Mouse (Mus musculus) intestine, postnatal 0 days (tissue): ENCODE measurements around the gene H2-Q7. TPM values are rescaled to one million over a fixed set of nuclear protein-coding genes. Genes with fewer than 3 reads are reported as not detected.

Experiments
- ATAC-seq: fragments of 200-750 bp; cut with Nextera tagmentation; 2 replicates; pipeline ENCODE4 v1.8.0; 2017; ENCODE audit warnings: mild to moderate bottlenecking, moderate TSS enrichment, moderate library complexity
- H3K27ac ChIP-seq: fragments of 300-500 bp; sonication (generic); 2 replicates; pipeline ENCODE4 v1.5.1; 2014; ENCODE audit warnings: mild to moderate bottlenecking, low read depth, low read length, moderate library complexity
- H3K27me3 ChIP-seq: fragments of 300-500 bp; sonication (generic); replicated peaks from 2 replicates; pipeline ENCODE4 v1.6.1; 2014; ENCODE audit warnings: low read length, mixed read lengths; ENCODE audit not compliant: control insufficient read depth, insufficient read depth
- H3K36me3 ChIP-seq: fragments of 300-500 bp; sonication (generic); 2 replicates; pipeline ENCODE4 v1.6.1; 2014; ENCODE audit warnings: mild to moderate bottlenecking, moderate library complexity; ENCODE audit not compliant: control insufficient read depth, insufficient read depth
- H3K4me1 ChIP-seq: fragments of 300-500 bp; sonication (generic); replicated peaks from 2 replicates; pipeline ENCODE4 v1.6.1; 2014; ENCODE audit warnings: antibody characterized with exemption, low read length, mixed read lengths; ENCODE audit not compliant: control insufficient read depth, insufficient read depth
- H3K4me2 ChIP-seq: fragments of 300-500 bp; sonication (generic); replicated peaks from 2 replicates; pipeline ENCODE4 v1.6.1; 2014; ENCODE audit warnings: low read depth, mild to moderate bottlenecking, moderate library complexity
- H3K4me3 ChIP-seq: fragments of 300-500 bp; sonication (generic); 2 replicates; pipeline ENCODE4 v1.5.1; 2014; ENCODE audit warnings: low read depth, low read length
- H3K9ac ChIP-seq: fragments of 300-500 bp; sonication (generic); 2 replicates; pipeline ENCODE4 v1.6.1; 2014; ENCODE audit warnings: mild to moderate bottlenecking, low read depth, low read length
- H3K9me3 ChIP-seq: fragments of 300-500 bp; sonication (generic); 2 replicates; pipeline ENCODE4 v1.6.1; 2016; ENCODE audit warnings: mixed run types; ENCODE audit not compliant: control insufficient read depth
- CTCF ChIP-seq: sonication (generic); IDR thresholded peaks from 2 replicates; pipeline ENCODE4 v1.5.1; 2016; ENCODE audit warnings: low read depth, mild to moderate bottlenecking, control low read depth, antibody characterized with exemption, moderate library complexity
- WGBS: fragments of 180-500 bp; shearing (Covaris S2); extraction: QIAGEN DNeasy Blood & Tissue Kit; methylation state at CpG from one replicate; pipeline ENCODE4 v1.1.7; 2014; 5-methylcytosine and 5-hydroxymethylcytosine counted together
- polyA plus RNA-seq: library from polyadenylated mRNA; unstranded; fragments of >200 nt; fragmentation: Nextera tagmentation; extraction: Ambion mirVana; gene quantifications from 2 replicates; pipeline ENCODE4 v1.2.1, GENCODE M21; 2015

H2-Q7 gene
- polyA plus RNA-seq, 1 experiment from 2014 or later, result 3.6 TPM

- 93% methylated on average over 2 of the region's 2 CpGs for WGBS
- Histone ChIP-seq H3K4me1 (no peaks in the 10 kb centered on the region), H3K4me2 (no peak overlapping the region), H3K36me3 (no peaks in the 10 kb centered on the region), H3K9me3 (no peaks in the 10 kb centered on the region), H3K4me3 (no peak overlapping the region), H3K9ac (no peak overlapping the region), H3K27me3 (no peaks in the 10 kb centered on the region), H3K27ac (no peak overlapping the region)
- no peak for ATAC-seq
- TF ChIP-seq CTCF, result no peak
Observed at GRCm38 (mm10) chr17:35488041-35488440, 49.1 kb downstream of the H2-Q7 start.

DNA sequence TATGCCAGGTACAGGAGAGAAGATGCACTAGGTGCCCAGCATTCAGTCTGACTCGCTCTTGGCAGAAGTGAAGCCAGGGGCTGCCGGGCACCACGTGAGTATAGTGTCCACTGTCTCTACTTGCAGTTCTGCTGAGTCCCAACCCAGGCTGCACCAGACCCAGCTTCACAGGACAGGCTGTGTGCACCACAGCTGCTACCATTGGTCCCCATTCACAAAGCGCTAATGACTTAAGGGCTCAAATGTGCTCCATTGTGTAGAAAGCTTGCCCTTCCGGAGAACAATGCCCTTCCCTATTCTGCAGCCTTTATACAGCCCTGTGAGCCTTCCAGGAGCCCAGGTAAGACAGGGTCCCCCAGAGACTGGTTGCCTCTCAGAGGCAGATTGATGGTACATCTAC lies 51.4 kb downstream of the H2-Q7 start:
- H3K27ac ChIP-seq, result no peak overlapping the region
- no peak overlapping the region for H3K4me2 ChIP-seq
- ATAC-seq, result no peak
- TF ChIP-seq CTCF, result no peak
- WGBS, result 71% methylated on average over 5 of the region's 5 CpGs
- H3K9me3 ChIP-seq, result no peaks in the 10 kb centered on the region
- no peaks in the 10 kb centered on the region for H3K4me1 ChIP-seq
- no peaks in the 10 kb centered on the region for H3K27me3 ChIP-seq
- H3K36me3 ChIP-seq, result no peaks in the 10 kb centered on the region
- H3K4me3 ChIP-seq, result no peak overlapping the region
- H3K9ac ChIP-seq, result no peak overlapping the region

Other genes starting within 250 kb of the H2-Q7 start
- 1.7 and 2.4 TPM in 2 replicates for gene Ltb, start 244.7 kb upstream of the H2-Q7 start, polyA plus RNA-seq
- gene Tnf, start 237.1 kb upstream of the H2-Q7 start, polyA plus RNA-seq, result 0.17 and 0.27 TPM in 2 replicates
- 0.10 and 0.42 TPM in 2 replicates for gene Lta, start 233.8 kb upstream of the H2-Q7 start, polyA plus RNA-seq
- 0.23 and 0.30 TPM in 2 replicates for gene Gm16181, start 218.3 kb upstream of the H2-Q7 start, polyA plus RNA-seq
- gene Atp6v1g2, start 205.5 kb upstream of the H2-Q7 start, polyA plus RNA-seq, result 4.1 and 4.3 TPM in 2 replicates
- 8.1 and 8.2 TPM in 2 replicates for gene Nfkbil1, start 203.4 kb upstream of the H2-Q7 start, polyA plus RNA-seq
- 125 and 127 TPM in 2 replicates for gene Ddx39b, start 197.4 kb upstream of the H2-Q7 start, polyA plus RNA-seq
- 672 and 681 TPM in 2 replicates for gene H2-D1, start 176.4 kb upstream of the H2-Q7 start, polyA plus RNA-seq
- 56.2 and 60.6 TPM in 2 replicates for gene H2-Q1, start 118.8 kb upstream of the H2-Q7 start, polyA plus RNA-seq
- gene H2-Q2, start 96.9 kb upstream of the H2-Q7 start, polyA plus RNA-seq, result 693 and 712 TPM in 2 replicates
- 11.9 and 14.0 TPM in 2 replicates for gene H2-Q4, start 59.5 kb upstream of the H2-Q7 start, polyA plus RNA-seq
- gene H2-Q6, start 14.3 kb upstream of the H2-Q7 start, polyA plus RNA-seq, result 2.7 and 2.8 TPM in 2 replicates
- 102 and 110 TPM in 2 replicates for gene H2-Q10, start 30.9 kb downstream of the H2-Q7 start, polyA plus RNA-seq
- not detected in 2 replicates for gene Pou5f1, start 66.9 kb downstream of the H2-Q7 start, polyA plus RNA-seq
- 23.0 and 24.2 TPM in 2 replicates for gene Tcf19, start 77.7 kb downstream of the H2-Q7 start, polyA plus RNA-seq
- 4.8 and 5.0 TPM in 2 replicates for gene Cchcr1, start 77.9 kb downstream of the H2-Q7 start, polyA plus RNA-seq
- gene Psors1c2, start 94.0 kb downstream of the H2-Q7 start, polyA plus RNA-seq, result not detected in 2 replicates
- 0.22 and 0.40 TPM in 2 replicates for gene Cdsn, start 113.0 kb downstream of the H2-Q7 start, polyA plus RNA-seq
- not detected in 2 replicates for gene 2300002M23Rik, start 128.3 kb downstream of the H2-Q7 start, polyA plus RNA-seq
- gene Sfta2, start 162.4 kb downstream of the H2-Q7 start, polyA plus RNA-seq, result 0.99 and 1.0 TPM in 2 replicates
- gene Gm9573, start 187.5 kb downstream of the H2-Q7 start, polyA plus RNA-seq, result not detected in 2 replicates
- 2.8 and 16.7 TPM in 2 replicates for gene Mucl3, start 204.5 kb downstream of the H2-Q7 start, polyA plus RNA-seq
- gene Vars2, start 228.4 kb downstream of the H2-Q7 start, polyA plus RNA-seq, result 6.0 and 6.3 TPM in 2 replicates
- 16.9 and 18.1 TPM in 2 replicates for gene Gtf2h4, start 234.6 kb downstream of the H2-Q7 start, polyA plus RNA-seq